Mouse (Mus musculus) stomach, postnatal 0 days (tissue): ENCODE data around the gene Asb17. TPM values are rescaled to one million over a fixed set of nuclear protein-coding genes. Genes with fewer than 3 reads are reported as not detected.

Experiments
- ATAC-seq: fragments of 200-750 bp; cut with Nextera tagmentation; 2 replicates; pipeline ENCODE4 v1.8.0; 2017; ENCODE audit not compliant: low FRiP score, low TSS enrichment
- DNase-seq: peaks from one replicate; pipeline ENCODE4 v3.0.0-alpha.2; 2016; ENCODE audit warnings: low spot score
- H3K27ac ChIP-seq: fragments of 300-500 bp; sonication (generic); replicated peaks from 2 replicates; pipeline ENCODE4 v1.5.1; 2014; ENCODE audit warnings: mild to moderate bottlenecking, control low read depth
- H3K27me3 ChIP-seq: fragments of 300-500 bp; sonication (generic); 2 replicates; pipeline ENCODE4 v1.6.1; 2014; ENCODE audit warnings: low read length; ENCODE audit not compliant: control insufficient read depth, insufficient read depth
- H3K36me3 ChIP-seq: fragments of 300-500 bp; sonication (generic); 2 replicates; pipeline ENCODE4 v1.6.1; 2014; ENCODE audit warnings: low read length, mixed read lengths; ENCODE audit not compliant: control insufficient read depth, insufficient read depth
- H3K4me1 ChIP-seq: fragments of 300-500 bp; sonication (generic); replicated peaks from 2 replicates; pipeline ENCODE4 v1.6.1; 2014; ENCODE audit warnings: antibody characterized with exemption; ENCODE audit not compliant: control insufficient read depth, insufficient read depth
- H3K4me2 ChIP-seq: fragments of 300-500 bp; sonication (generic); replicated peaks from 2 replicates; pipeline ENCODE4 v1.6.1; 2014; ENCODE audit warnings: low read depth, mild to moderate bottlenecking, control low read depth, moderate library complexity
- H3K4me3 ChIP-seq: fragments of 300-500 bp; sonication (generic); 2 replicates; pipeline ENCODE4 v1.5.1; 2014; ENCODE audit warnings: low read depth, low read length, control low read depth
- H3K9ac ChIP-seq: fragments of 300-500 bp; sonication (generic); 2 replicates; pipeline ENCODE4 v1.6.1; 2014; ENCODE audit warnings: mild to moderate bottlenecking, low read length, control low read depth, mixed read lengths
- H3K9me3 ChIP-seq: fragments of 300-500 bp; sonication (generic); 2 replicates; pipeline ENCODE4 v1.6.1; 2016; ENCODE audit warnings: low read length; ENCODE audit not compliant: control insufficient read depth
- CTCF ChIP-seq: IDR thresholded peaks from 2 replicates; pipeline ENCODE4 v1.5.1; 2016; ENCODE audit warnings: antibody characterized with exemption, low read depth, mild to moderate bottlenecking, moderate library complexity
- EP300 ChIP-seq: optimal IDR thresholded peaks from 2 replicates; pipeline ENCODE3; 2016; ENCODE audit warnings: antibody characterized with exemption
- WGBS: fragments of 180-500 bp; shearing (Covaris S2); extraction: QIAGEN DNeasy Blood & Tissue Kit; methylation state at CpG from one replicate; pipeline ENCODE4 v1.1.7; 2014; 5-methylcytosine and 5-hydroxymethylcytosine counted together
- polyA plus RNA-seq: library from polyadenylated mRNA; unstranded; fragments of >200 nt; fragmentation: Nextera tagmentation; extraction: Ambion mirVana; gene quantifications from 2 replicates; pipeline ENCODE4 v1.2.1, GENCODE M21; 2015

Gene Asb17
- polyA plus RNA-seq, 1 experiment from 2014 or later = 0.12 TPM

DNA sequence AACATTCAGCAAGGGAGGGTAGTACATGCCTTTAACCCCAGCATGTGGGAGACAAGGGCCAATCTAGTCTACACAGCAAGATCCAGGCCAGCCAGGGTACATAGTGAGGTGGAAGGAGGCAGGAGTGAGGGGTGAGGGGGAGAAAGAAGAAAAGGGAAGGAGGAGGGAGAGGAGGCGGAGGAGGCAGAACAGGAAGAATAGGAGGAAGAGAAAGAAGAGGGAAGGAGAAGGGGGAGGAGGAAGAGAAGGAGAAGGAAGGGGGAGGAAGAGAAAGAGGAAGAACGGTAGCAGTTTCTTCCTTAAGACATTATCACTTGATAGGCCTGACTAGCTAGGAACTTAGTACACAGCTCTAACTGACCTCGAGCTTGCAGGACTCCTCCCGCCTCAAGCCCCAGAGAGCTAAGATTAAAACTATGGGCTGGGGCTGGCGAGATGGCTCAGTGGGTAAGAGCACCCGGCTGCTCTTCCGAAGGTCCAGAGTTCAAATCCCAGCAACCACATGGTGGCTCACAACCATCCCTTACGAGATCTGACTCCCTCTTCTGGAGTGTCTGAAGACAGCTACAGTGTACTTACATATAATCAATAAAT lies 45.3 kb downstream of the Asb17 start:
- H3K27me3 ChIP-seq = no peaks in the 10 kb centered on the region
- no peak for TF ChIP-seq CTCF
- TF ChIP-seq EP300 = no peak
- 72% methylated on average over 7 of the region's 8 CpGs for WGBS
- H3K27ac ChIP-seq = no peak overlapping the region
- H3K36me3 ChIP-seq = no peaks in the 10 kb centered on the region
- no peak overlapping the region for H3K4me2 ChIP-seq
- no peaks in the 10 kb centered on the region for H3K9me3 ChIP-seq
- H3K4me3 ChIP-seq = no peak overlapping the region
- no peaks in the 10 kb centered on the region for H3K4me1 ChIP-seq
- no peak for ATAC-seq
- no peak overlapping the region for H3K9ac ChIP-seq
- no peak for DNase-seq

DNA sequence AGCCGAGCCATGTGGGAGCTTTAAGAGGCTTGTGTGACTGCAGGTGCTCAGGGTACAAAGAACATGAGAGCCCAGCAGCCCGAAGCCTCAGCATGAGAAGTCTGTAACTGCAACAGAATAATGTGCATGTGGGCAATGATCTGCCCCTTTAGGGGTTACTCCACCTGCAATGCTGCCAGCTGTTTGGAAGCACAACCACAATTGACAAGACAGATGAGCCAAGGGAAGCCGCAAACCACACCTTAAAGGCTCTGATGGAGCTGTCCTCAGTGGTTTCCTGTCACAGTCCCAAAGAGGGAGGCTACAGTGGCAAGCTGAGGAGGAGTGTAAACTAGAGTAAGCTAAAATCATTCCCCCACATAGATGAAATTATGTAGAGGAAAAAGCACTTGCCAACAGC lies 51.4 kb downstream of the Asb17 start:
- TF ChIP-seq CTCF (no peak), EP300 (no peak)
- DNase-seq = no peak
- WGBS = 85% methylated on average over 3 of the region's 3 CpGs

DNA sequence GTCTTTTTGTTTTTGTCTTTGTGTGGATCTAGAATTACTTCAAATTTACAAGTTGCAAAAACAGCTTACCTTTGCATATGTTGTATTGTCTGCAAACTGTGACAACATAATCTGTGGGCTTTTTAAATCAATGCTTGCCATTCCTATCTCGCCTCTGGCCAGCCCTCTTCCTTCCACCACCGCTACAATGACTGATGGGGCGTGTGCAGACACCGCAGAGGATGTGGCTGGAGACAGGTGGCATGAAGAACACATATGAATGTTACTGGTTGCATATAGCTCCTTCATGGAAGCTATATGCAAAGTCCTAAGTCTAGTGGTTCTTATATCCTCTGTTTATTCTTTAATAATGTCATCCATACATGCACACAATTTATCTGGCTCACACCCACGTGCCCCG lies 53.2 kb downstream of the Asb17 start:
- Histone ChIP-seq H3K9ac (no peak overlapping the region), H3K4me2 (no peak overlapping the region), H3K4me3 (no peak overlapping the region), H3K4me1 (no peaks in the 10 kb centered on the region), H3K27me3 (no peaks in the 10 kb centered on the region), H3K9me3 (no peaks in the 10 kb centered on the region), H3K27ac (no peak overlapping the region), H3K36me3 (no peaks in the 10 kb centered on the region)
- no peak for DNase-seq
- ATAC-seq = no peak
- WGBS = 50% methylated on average over 6 of the region's 6 CpGs
- TF ChIP-seq EP300 (no peak), CTCF (no peak)

More for the DNA sequence above, 51.4 kb downstream of the Asb17 start:
- no peaks in the 10 kb centered on the region for H3K4me1 ChIP-seq
- H3K27ac ChIP-seq = no peak overlapping the region
- no peaks in the 10 kb centered on the region for H3K27me3 ChIP-seq
- H3K9me3 ChIP-seq = no peaks in the 10 kb centered on the region
- ATAC-seq = no peak
- H3K36me3 ChIP-seq = no peaks in the 10 kb centered on the region
- no peak overlapping the region for H3K9ac ChIP-seq
- no peak overlapping the region for H3K4me2 ChIP-seq
- no peak overlapping the region for H3K4me3 ChIP-seq

DNA sequence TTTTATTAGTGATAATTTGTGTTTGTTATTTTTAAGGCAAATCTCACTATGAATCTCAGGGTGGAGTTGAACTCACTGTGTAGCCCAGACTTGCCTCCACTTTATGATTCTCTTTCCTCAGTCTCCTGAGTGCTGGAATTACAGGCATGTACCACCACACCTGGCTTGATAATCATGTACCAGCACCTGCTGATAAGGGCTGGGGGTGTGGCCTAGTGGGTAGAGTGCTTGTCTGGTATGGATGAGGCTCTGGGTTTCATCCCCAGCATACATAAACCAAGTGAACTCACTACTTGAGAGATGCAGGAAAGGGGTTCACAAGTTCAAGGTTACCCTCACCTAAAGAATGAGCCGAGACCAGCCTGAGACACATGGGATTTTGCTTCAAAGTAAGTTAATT lies 57.9 kb downstream of the Asb17 start:
- no peak for DNase-seq
- Histone ChIP-seq H3K4me2 (no peak overlapping the region), H3K9ac (no peak overlapping the region), H3K27me3 (no peaks in the 10 kb centered on the region), H3K4me3 (no peak overlapping the region), H3K4me1 (no peaks in the 10 kb centered on the region), H3K36me3 (peaks cover 17% of the 10 kb centered on the region), H3K27ac (no peak overlapping the region), H3K9me3 (no peaks in the 10 kb centered on the region)
- ATAC-seq = no peak
- TF ChIP-seq EP300 = no peak
- no peak for TF ChIP-seq CTCF
- WGBS = 62% methylated on average over 1 of the region's 1 CpGs

DNA sequence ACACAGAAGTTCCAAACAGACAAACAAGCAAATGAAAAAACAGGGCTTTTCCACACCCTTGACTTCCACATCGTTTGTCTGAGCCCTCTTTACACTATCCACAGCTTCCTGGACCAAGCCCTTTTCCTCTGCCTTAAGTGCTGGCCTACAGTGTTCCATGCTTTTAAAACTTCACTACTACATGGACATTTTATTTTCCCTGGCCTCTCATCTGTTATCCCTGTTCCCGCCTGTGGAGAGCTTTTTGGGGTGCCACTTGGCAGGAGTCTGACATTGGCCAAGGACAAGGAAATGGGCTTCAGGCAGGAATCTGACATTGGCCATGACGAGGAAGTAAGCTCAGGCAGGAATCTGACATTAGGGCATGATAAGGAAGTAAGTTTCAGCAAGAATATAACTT lies 58.6 kb downstream of the Asb17 start:
- no peak overlapping the region for H3K27ac ChIP-seq
- H3K4me3 ChIP-seq = no peak overlapping the region
- H3K4me2 ChIP-seq = no peak overlapping the region
- H3K36me3 ChIP-seq = peaks cover 17% of the 10 kb centered on the region
- TF ChIP-seq EP300 (no peak), CTCF (no peak)
- H3K4me1 ChIP-seq = no peaks in the 10 kb centered on the region
- no peak for ATAC-seq
- no peak for DNase-seq
- H3K27me3 ChIP-seq = no peaks in the 10 kb centered on the region
- H3K9me3 ChIP-seq = no peaks in the 10 kb centered on the region
- no peak overlapping the region for H3K9ac ChIP-seq
- WGBS = 41% methylated on average over 3 of the region's 3 CpGs

DNA sequence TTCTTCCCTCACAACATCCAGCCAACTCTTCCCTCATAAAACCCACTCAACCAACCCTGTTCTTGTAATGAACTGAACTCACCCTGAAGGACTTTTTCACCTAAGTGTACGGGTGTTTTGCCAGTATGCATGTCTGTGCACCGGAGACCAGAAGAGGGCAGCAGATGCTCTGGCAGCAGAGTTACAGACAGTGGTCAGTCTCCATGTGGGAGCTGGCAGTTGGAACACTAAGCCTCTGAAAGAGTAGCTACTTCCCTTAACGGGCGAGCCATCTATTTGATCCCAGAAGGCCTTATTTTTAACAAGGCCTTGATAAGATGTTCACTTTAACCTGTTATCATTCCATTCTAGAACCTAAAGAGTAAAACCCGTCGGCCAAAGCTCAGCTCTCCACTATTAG lies 60.6 kb downstream of the Asb17 start:
- no peak overlapping the region for H3K9ac ChIP-seq
- ATAC-seq (peak; percentile 47; the same call in 1 of the 2 replicates), DNase-seq (peak; percentile 59)
- no peak overlapping the region for H3K4me2 ChIP-seq
- TF ChIP-seq EP300 (no peak), CTCF (peak; percentile 76)
- H3K27ac ChIP-seq = no peak overlapping the region
- peaks cover 30% of the 10 kb centered on the region for H3K36me3 ChIP-seq
- no peaks in the 10 kb centered on the region for H3K4me1 ChIP-seq
- H3K27me3 ChIP-seq = no peaks in the 10 kb centered on the region
- 65% methylated on average over 6 of the region's 6 CpGs for WGBS
- no peak overlapping the region for H3K4me3 ChIP-seq
- H3K9me3 ChIP-seq = no peaks in the 10 kb centered on the region

Other genes with a start within 250 kb of the Asb17 start
- 4.5 and 6.2 TPM in 2 replicates for gene St6galnac3, start 119.0 kb upstream of the Asb17 start, polyA plus RNA-seq
- gene Msh4, start 61.9 kb downstream of the Asb17 start, polyA plus RNA-seq = 0.04 and 0.10 TPM in 2 replicates
- 27.5 and 29.8 TPM in 2 replicates for gene Rabggtb, start 68.8 kb downstream of the Asb17 start, polyA plus RNA-seq
- gene Acadm, start 100.4 kb downstream of the Asb17 start, polyA plus RNA-seq = 85.5 and 88.0 TPM in 2 replicates
- gene Slc44a5, start 129.2 kb downstream of the Asb17 start, polyA plus RNA-seq = 0.40 and 0.53 TPM in 2 replicates